9 mouse cellular contexts compared by ENCODE assay signal in the genomic region with DNA sequence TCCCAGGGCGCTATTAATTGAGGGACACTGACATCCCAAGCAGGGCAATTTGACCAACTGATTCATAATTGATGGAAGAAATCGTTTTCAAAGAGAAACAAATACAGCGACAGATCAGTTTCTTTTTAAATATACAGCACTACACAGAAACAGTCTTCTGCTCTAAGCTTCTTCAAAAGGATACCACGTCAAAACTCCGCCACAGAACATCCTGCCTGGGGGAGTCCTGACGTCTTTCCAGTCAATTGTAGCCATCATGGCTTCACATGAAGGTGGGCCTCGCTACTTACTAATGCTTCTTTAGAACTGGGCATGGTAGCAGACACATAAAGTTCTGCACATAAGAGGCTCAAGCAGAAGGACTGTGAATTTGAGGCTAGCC. TPM values are rescaled to one million over a fixed set of nuclear protein-coding genes. Genes with fewer than 3 reads are reported as not detected.
DNase-seq lines count a peak whose midpoint lies in the region; ATAC-seq lines count a peak whose summit lies in the region.
"Had no signal": no experiment of that assay in that cellular context is flagged by ENCODE, and none has a peak within 500 bp of the region (broad histone marks: within the 10 kb centered on the region; RNA-seq: fewer than 3 reads in every experiment).

No protein-coding gene starts in this region.

- no peak for ATAC-seq in heart, embryonic 12.5 days (ENCODE audit: insufficient number of reproducible peaks, low FRiP score)
- ATAC-seq in forebrain, embryonic 15.5 days (replicated peaks): no peak

- no peak for DNase-seq in heart, postnatal 10 days
- DNase-seq in 416B (ENCODE audit: low read depth): peak; percentile 61
- DNase-seq in right cerebral cortex, postnatal 36 days (ENCODE audit: low spot score in 2 of 2): no peak
- DNase-seq in retina, postnatal 1 day: no peak
- DNase-seq in urinary bladder, adult 2 months (ENCODE audit: low spot score): no peak
- DNase-seq: layer of hippocampus, adult 9-11 months had no signal

- 76% methylated on average over 7 of the region's 7 CpGs for WGBS in heart, embryonic 12.5 days
- 64% methylated on average over 7 of the region's 7 CpGs for WGBS in forebrain, embryonic 15.5 days
- 15% methylated on average over 7 of the region's 7 CpGs for WGBS in macrophage (ENCODE audit: missing documents)

- H3K27ac ChIP-seq in heart, embryonic 12.5 days (ENCODE audit: poor library complexity, severe bottlenecking): peak overlapping the region; percentile 79; the same call in 1 of the 2 replicates
- H3K27ac ChIP-seq in forebrain, embryonic 15.5 days (replicated peaks): peak overlapping the region; percentile 58
- peak overlapping the region; percentile 98 for H3K27ac ChIP-seq in macrophage

- H3K36me3 ChIP-seq in heart, embryonic 12.5 days: peaks cover 34% of the 10 kb centered on the region
- peaks cover 12% of the 10 kb centered on the region; the same call in 1 of the 2 replicates for H3K36me3 ChIP-seq in forebrain, embryonic 15.5 days
- H3K36me3 ChIP-seq in macrophage (ENCODE audit: inconsistent target): no peaks in the 10 kb centered on the region

- H3K79me2 ChIP-seq in macrophage (ENCODE audit: inconsistent target): no peaks in the 10 kb centered on the region

- no peak overlapping the region for H3K4me2 ChIP-seq in heart, embryonic 12.5 days
- no peak overlapping the region for H3K4me2 ChIP-seq in forebrain, embryonic 15.5 days (replicated peaks)

- no peaks in the 10 kb centered on the region for H3K9me3 ChIP-seq in heart, embryonic 12.5 days (replicated peaks)
- H3K9me3 ChIP-seq in forebrain, embryonic 15.5 days: no peaks in the 10 kb centered on the region

- H3K4me3 ChIP-seq in heart, embryonic 12.5 days: no peak overlapping the region
- no peak overlapping the region for H3K4me3 ChIP-seq in forebrain, embryonic 15.5 days
- peak overlapping the region; percentile 1; the same call in 1 of the 2 replicates for H3K4me3 ChIP-seq in macrophage (ENCODE audit: inconsistent target)

- H3K9ac ChIP-seq in heart, embryonic 12.5 days: no peak overlapping the region
- no peak overlapping the region for H3K9ac ChIP-seq in forebrain, embryonic 15.5 days (replicated peaks)

- peaks cover 68% of the 10 kb centered on the region for H3K4me1 ChIP-seq in heart, embryonic 12.5 days (replicated peaks)
- peaks cover 10% of the 10 kb centered on the region for H3K4me1 ChIP-seq in forebrain, embryonic 15.5 days

- intact Hi-C loops in heart, postnatal 10 days (cut with DNase I): no loop called here

- no peaks in the 10 kb centered on the region for H3K27me3 ChIP-seq in heart, embryonic 12.5 days (replicated peaks)
- no peaks in the 10 kb centered on the region for H3K27me3 ChIP-seq in forebrain, embryonic 15.5 days

RNA-seq across cellular contexts. Expression of a gene that starts 26.0 kb away (rescaled TPM):
- 34.2 and 35.3 TPM in 2 replicates for polyA plus RNA-seq in heart, embryonic 12.5 days (2016; fragmentation: Nextera tagmentation; extraction: Ambion mirVana)
- total RNA-seq in heart, postnatal 10 days (2021): 10 to 100 TPM; 22.0 to 24.0 TPM
- polyA plus RNA-seq in forebrain, embryonic 15.5 days (2015; fragmentation: Nextera tagmentation; extraction: Ambion mirVana): 33.6 and 36.2 TPM in 2 replicates
- 10 to 100 TPM in 25 of 26 experiments, 1 to 10 TPM in 1; 7.3 to 45.3 (median 21.4) TPM for total RNA-seq in macrophage (2018; cell fraction: chromatin; rRNA removed)
- 10 to 100 TPM in 25 of 26 experiments, 1 to 10 TPM in 1; 9.8 to 18.2 (median 15.1) TPM for total RNA-seq in macrophage (2018; cell fraction: cytosol; rRNA removed)
- 10 to 100 TPM in 24 of 26 experiments, 1 to 10 TPM in 2; 5.8 to 45.3 (median 18.7) TPM for total RNA-seq in macrophage (2018; cell fraction: nucleus; rRNA removed)
- 11.7 to 18.7 TPM (median 18.2 TPM) in 3 replicates for polyA plus RNA-seq in macrophage (2018)
- polyA plus RNA-seq in urinary bladder, adult 2 months (2012; rRNA removed): 19.4 and 21.2 TPM in 2 replicates

RNA-seq across cellular contexts. Expression of a gene that starts 47.1 kb away (rescaled TPM):
- 6.2 TPM in 2 replicates for polyA plus RNA-seq in heart, embryonic 12.5 days (2016; fragmentation: Nextera tagmentation; extraction: Ambion mirVana)
- 10 to 100 TPM; 87.9 to 93.7 TPM for total RNA-seq in heart, postnatal 10 days (2021)
- 2.0 and 2.2 TPM in 2 replicates for polyA plus RNA-seq in forebrain, embryonic 15.5 days (2015; fragmentation: Nextera tagmentation; extraction: Ambion mirVana)
- 10 to 100 TPM; 10.9 to 28.2 (median 21.6) TPM for total RNA-seq in macrophage (2018; cell fraction: chromatin; rRNA removed)
- 10 to 100 TPM in 14 of 26 experiments, 1 to 10 TPM in 12; 6.1 to 17.3 (median 11.1) TPM for total RNA-seq in macrophage (2018; cell fraction: cytosol; rRNA removed)
- 10 to 100 TPM in 25 of 26 experiments, 1 to 10 TPM in 1; 9.3 to 36.6 (median 16.3) TPM for total RNA-seq in macrophage (2018; cell fraction: nucleus; rRNA removed)
- polyA plus RNA-seq in macrophage (2018): 7.9 to 13.4 TPM (median 8.0 TPM) in 3 replicates
- 23.2 and 30.0 TPM in 2 replicates for polyA plus RNA-seq in urinary bladder, adult 2 months (2012; rRNA removed)
